Mouse (Mus musculus) testis, postnatal 10 days (tissue): ENCODE data around the gene Spen.
A peak's percentile ranks its signal among the peaks of the same experiment; 100 is the strongest.
"Not testable (repeated sequence)": the region's sequence is repeated elsewhere in the genome, so short reads cannot be mapped to it uniquely, and the experiment has no call there.

Experiments used
- DNase-seq: peaks from one replicate; pipeline ENCODE4 v3.0.0; 2021; ENCODE audit warnings: low spot score

The Spen gene

GRCm38 (mm10) chr4:141538408-141539212 is at the start of gene Spen:
TSS of gene Spen (minus strand) at chr4:141538597.
- DNase-seq, result peak; percentile 95

- no peak for DNase-seq
Measured at GRCm38 (mm10) chr4:141583919-141584318, 45.5 kb upstream of the Spen start.

GRCm38 (mm10) chr4:141581051-141581450 is 42.7 kb upstream of the Spen start:
- DNase-seq, result no peak

DNA sequence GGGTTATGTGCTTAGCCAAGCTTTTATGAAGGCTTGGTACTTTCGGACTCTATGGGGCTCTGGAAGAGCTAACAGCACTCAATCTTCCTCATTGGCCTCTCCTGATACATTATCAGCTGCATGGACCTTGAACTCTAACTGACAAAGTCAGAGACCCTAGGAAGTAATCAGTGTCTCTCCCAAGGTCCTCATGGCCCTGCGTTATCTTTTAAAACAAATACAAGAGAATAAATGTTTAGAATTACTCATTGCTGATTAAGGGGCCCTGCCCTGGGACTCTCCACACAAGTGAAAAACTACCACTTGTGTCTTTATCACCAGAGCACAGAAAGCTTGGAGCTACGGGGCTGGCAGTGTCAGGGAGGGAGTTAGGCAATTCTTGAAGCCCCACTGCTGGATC is 40.4 kb upstream of the Spen start:
- no peak for DNase-seq

- DNase-seq, result no peak
Measured at GRCm38 (mm10) chr4:141576877-141577276, 38.5 kb upstream of the Spen start.

GRCm38 (mm10) chr4:141576404-141576803 is 38.0 kb upstream of the Spen start:
- no peak for DNase-seq

- DNase-seq, result peak; percentile 94
Measured at GRCm38 (mm10) chr4:141574789-141575702, 36.6 kb upstream of the Spen start.

- no peak for DNase-seq
Measured at GRCm38 (mm10) chr4:141573359-141573966, 35.1 kb upstream of the Spen start.

GRCm38 (mm10) chr4:141572668-141573358 is 34.4 kb upstream of the Spen start:
- DNase-seq, result no peak

- DNase-seq, result no peak
Measured at GRCm38 (mm10) chr4:141571934-141572333, 33.5 kb upstream of the Spen start.

- DNase-seq, result no peak
Measured at GRCm38 (mm10) chr4:141571337-141571739, 32.9 kb upstream of the Spen start.

- DNase-seq, result no peak
Measured at GRCm38 (mm10) chr4:141570821-141571220, 32.4 kb upstream of the Spen start.

DNA sequence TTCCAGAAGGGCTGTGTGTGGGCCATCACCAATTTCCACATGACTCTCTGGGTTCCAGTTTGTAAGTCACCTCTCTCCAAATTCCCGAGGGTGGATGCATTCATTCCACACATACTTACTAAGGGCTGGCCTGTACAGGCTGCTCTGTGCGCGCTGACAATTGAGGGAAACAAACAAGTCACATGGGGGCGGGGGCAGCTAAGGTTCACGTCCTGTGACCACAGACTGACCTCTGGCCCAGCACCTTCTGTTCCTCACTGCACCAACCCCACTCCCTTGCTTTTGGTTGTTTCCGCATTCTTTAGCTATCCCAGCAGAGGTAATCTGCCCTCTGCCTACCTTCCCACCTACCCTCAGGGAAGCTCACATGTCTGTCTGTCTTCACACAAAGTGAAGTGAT is 31.6 kb upstream of the Spen start:
- no peak for DNase-seq

DNA sequence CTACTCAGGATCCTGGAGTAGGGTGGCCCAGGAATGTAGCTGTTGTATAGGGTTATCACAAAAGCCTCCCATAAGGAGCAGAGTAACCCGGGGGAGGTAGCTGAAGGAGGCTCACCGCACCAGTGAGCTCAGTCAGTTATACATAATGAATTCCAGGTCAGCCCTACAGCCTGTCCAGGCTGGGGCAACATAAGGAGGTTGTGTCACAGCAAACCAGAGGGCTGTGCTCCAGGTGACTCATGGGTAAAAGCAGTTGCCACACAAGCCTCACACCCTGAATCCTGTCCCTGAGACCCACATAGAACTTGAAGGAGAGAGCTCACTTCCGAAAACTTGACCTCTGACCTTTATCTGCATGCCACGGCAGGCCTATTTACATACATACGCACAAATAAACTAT is 30.6 kb upstream of the Spen start:
- DNase-seq, result no peak

DNA sequence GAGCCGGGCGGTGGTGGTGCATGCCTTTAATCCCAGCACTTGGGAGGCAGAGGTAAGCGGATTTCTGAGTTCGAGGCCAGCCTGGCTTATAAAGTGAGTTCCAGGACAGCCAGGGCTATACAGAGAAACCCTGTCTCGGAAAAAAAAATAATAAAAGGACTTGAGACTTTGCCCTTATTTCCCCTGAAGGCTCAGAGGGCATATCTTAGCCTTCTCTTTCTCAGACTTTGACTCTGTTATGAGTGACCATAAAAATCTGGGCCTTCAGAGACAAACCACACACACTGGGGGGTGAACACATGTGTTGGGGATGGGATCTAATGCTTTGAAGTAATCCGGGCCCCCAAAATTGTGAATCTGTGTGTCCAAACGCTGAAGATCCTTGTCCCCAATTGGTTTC is 28.8 kb upstream of the Spen start:
- DNase-seq, result not testable (repeated sequence)

DNA sequence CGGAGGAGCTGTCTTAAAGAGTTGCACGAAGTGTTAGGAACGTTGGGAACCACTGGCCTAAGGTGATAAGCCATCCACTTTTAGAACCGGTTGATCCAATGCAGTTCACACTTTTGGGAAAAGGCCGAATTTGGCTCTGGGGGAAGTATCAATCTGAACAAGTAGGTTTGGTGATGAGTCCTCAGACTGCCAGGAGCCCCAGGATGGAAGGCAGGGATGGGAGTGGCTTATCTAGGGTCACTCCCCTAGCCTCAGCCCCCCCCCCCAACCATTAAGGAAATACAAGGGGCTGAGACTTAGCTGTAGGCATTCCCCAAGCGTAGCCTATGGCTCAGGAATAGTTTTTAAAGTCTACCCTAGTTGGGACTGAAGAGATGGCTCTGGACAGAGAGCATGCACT is 27.8 kb upstream of the Spen start:
- DNase-seq, result no peak

DNA sequence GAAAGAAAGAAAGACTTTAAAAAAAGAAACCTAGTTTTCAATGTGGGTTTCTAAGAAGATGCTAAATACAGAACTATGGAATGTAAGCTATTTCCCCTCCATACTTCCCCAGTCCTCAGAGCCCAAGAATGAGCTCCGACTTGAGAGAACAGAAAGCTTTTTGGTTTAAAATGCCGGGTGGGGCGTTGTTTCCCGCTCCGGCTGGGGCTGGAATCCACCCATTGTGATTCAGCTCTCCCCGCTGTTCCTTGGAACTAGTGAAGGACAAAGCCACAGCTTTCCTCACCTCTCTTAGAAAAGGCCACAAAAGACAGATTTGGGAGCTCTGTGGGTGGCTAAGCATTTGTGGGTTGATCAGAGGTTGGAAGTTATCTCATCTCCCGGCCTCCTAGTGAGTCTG is 26.9 kb upstream of the Spen start:
- peak; percentile 49 for DNase-seq

DNA sequence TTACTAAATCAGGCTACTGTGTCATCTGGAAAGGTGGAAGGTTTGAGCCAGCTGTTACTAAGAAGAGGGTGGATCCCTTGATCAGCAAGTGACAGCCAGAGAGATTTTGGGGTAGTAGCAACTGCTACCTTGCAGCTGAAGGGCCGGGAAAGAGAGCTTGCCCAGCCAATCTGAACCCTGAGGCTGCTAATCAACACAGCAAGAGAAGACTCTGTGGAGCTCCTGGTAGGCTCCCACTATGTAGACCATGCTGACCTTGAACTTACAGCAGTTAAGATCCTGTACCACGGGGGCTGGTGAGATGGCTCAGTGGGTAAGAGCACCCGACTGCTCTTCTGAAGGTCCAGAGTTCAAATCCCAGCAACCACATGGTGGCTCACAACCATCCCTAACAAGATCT is 26.3 kb upstream of the Spen start:
- no peak for DNase-seq

GRCm38 (mm10) chr4:141564209-141564608 is 25.8 kb upstream of the Spen start:
- DNase-seq, result no peak

DNA sequence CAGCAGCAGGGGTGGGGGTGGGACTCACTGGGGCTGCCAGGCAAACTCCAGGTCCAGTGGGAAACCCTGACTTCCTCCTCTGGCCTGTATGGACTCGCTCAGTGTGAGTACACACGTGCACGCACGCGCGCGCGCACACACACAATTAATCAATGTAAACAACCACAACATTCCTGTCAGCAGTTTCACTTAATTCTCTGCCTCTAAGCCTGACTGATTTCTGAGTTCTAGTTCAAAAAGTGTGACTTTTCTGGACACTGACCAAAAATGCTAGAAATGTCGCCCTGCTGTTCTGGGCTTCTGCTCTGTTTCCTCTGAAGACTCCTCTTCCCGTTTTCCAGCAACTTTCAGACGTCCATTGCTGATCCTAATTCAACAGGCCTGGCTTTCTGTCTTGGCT is 23.9 kb upstream of the Spen start:
- DNase-seq, result no peak

GRCm38 (mm10) chr4:141561331-141561919 is 23.0 kb upstream of the Spen start:
- not testable (repeated sequence) for DNase-seq

GRCm38 (mm10) chr4:141559898-141560263 is 21.5 kb upstream of the Spen start:
- peak; percentile 90 for DNase-seq
